Mouse (Mus musculus) liver, postnatal 0 days (tissue): Measurements from ENCODE around the gene Ankub1.

ENCODE experiments used
- CTCF ChIP-seq: sonication (generic); IDR thresholded peaks from 2 replicates; pipeline ENCODE4 v1.5.1; 2016; ENCODE audit warnings: antibody characterized with exemption, low read depth
- EP300 ChIP-seq: IDR thresholded peaks from 2 replicates; pipeline ENCODE4 v1.6.1; 2016; ENCODE audit warnings: antibody characterized with exemption, low read depth, mild to moderate bottlenecking

DNA sequence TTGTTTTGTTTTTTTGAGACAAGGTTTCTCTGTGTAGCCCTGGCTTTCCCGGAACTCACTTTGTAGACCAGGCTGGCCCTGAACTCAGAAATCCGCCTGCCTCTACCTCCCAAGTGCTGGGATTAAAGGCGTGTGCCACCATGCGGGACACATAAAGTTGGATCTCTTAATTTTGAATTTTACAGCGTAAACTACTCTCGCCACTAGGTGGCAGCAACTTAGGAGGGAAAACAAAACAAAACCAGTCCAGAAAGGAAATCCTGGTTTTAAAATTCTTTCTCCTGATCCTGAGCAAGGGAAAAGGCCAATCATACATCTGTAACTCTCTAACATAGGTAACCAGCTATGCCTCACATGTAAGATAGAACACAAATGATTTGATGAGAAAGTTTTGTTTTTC is 28.9 kb downstream of the Ankub1 start:
- TF ChIP-seq CTCF (peak; percentile 73), EP300 (no peak)
